Mouse (Mus musculus) thymus, adult 2 months (tissue): Measurements from ENCODE around the gene Pilra.
"Not testable (repeated sequence)": the region's sequence is repeated elsewhere in the genome, so short reads cannot be mapped to it uniquely, and the experiment has no call there.

ENCODE experiments used
- CTCF ChIP-seq: fragments of 200-500 bp; IDR thresholded peaks from 2 replicates; pipeline ENCODE4 v1.5.1; 2012; ENCODE audit warnings: mild to moderate bottlenecking, control low read depth, low read length, moderate library complexity, borderline replicate concordance; ENCODE audit not compliant: control insufficient read depth, poor library complexity, insufficient read depth; ENCODE audit errors: extremely low read depth
- POLR2A ChIP-seq: fragments of 200-500 bp; IDR thresholded peaks from 2 replicates; pipeline ENCODE4 v1.6.1; 2012; ENCODE audit warnings: mild to moderate bottlenecking, low read length, control low read depth, moderate library complexity; ENCODE audit not compliant: control insufficient read depth, poor library complexity, insufficient read depth; ENCODE audit errors: extremely low read depth

DNA sequence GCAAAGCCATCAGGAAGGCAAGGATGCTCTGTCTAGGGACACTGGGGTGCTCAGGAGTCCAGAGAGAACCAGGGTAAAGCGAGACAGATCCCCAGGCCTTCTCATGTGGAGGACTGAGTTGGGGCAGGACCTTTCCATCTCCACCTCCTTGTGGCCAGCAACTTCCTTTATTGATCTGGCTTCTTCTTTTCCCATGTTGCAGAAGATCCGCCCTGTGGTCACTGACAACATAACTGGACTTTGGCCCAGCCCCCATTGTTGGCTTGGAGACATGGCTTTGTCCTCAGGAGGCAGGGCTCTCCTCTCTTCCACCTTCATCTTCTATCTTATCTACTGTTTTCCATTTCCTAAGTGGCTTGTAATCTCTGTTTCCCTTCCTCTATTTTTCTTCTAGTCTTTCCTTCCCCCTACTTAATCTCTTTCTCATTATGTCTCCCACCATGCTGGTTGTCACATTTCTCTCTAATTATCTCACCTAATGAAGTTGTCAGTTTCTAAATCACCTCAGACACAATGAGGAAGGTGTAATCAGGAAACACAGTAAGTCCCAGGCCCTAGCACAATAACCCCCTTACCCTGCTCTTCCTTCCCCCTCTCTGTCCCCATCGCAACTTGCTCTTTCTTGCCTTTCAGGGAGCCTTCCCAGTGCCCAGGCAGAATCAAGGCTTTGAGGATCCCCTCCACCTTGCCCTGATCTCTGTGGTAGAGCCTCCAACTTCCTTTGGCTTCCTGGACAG lies 35.7 kb upstream of the Pilra start, which contains the start of gene Pilrb2:
- TF ChIP-seq POLR2A, CTCF: not testable (repeated sequence)
